Mouse (Mus musculus): Measurements from ENCODE around the gene Lpcat2. TPM values are rescaled to one million over a fixed set of nuclear protein-coding genes. Genes with fewer than 3 reads are reported as not detected.

The Lpcat2 gene
- total and polyA plus RNA-seq, 3 experiments, result 5.2 to 7.5 TPM; not detected in 1

DNA sequence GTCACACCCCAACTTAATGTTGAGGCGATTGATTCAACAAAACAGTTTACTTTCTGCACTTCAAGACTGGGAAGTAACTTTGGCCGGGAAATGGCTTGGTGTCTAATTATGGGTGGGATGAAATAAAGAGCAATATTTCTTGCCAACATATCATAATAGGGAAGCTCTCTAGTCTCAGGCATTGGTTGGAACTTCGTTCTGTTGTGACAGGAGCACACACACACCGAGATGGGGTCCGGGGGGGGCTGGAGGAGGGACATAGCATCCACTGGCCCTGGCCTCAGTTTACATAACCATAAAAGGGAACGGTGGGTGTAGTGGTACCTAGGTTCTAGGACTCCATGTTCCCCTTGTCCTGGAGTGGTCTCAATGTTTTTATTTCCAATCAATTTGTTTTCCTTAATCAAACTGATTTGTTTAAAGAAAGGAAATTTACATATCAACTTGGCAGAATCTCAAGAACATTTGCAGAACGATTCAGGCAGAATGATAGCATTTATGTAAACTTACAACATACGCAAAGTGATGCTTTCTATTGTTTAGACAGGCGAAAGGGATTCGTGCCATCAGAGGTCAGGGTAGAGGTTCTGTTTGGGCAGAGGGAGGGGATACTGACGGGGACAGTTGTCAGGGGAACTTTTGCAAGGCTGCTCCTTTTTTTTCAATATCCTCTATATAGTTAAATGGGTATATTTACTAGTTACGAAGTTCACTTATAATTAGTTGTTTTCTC, 95.7 kb downstream of the Lpcat2 start:
- H3K9ac ChIP-seq (ENCODE audit: control insufficient read depth, low read depth, low read length, poor library complexity, severe bottlenecking), result no peak overlapping the region
- no peaks in the 10 kb centered on the region for H3K4me1 ChIP-seq (ENCODE audit: control insufficient read depth in 1 of 2, insufficient read depth in 2 of 2, low read length in 2 of 2)
- H3K9me3 ChIP-seq (replicated peaks; ENCODE audit: insufficient read depth, low read length), result no peaks in the 10 kb centered on the region
- no peaks in the 10 kb centered on the region for H3K27me3 ChIP-seq (ENCODE audit: control insufficient read depth in 1 of 2, insufficient read depth in 2 of 2, low read length in 2 of 2)
- no peak overlapping the region for H3K4me3 ChIP-seq (ENCODE audit: control insufficient read depth in 1 of 2, insufficient read depth in 1 of 2, low read depth in 2 of 2, low read length in 2 of 2)
- TF ChIP-seq RCOR1 (IDR thresholded peaks at IDR 0.05; ENCODE audit: low read depth, low read length) (no peak), ELF1 (IDR thresholded peaks at IDR 0.05; ENCODE audit: low read depth, low read length) (no peak), ZMIZ1 (IDR thresholded peaks at IDR 0.05; ENCODE audit: low read depth, low read length) (no peak), ZKSCAN1 (IDR thresholded peaks at IDR 0.05; ENCODE audit: low read depth, low read length) (no peak), E2F4 (IDR thresholded peaks at IDR 0.05; ENCODE audit: borderline replicate concordance, low read depth, low read length) (no peak), SIN3A (IDR thresholded peaks at IDR 0.05; ENCODE audit: low read length) (no peak), BHLHE40 (IDR thresholded peaks at IDR 0.05; ENCODE audit: borderline replicate concordance, low read depth, low read length) (no peak), MEF2A (IDR thresholded peaks at IDR 0.05; ENCODE audit: extremely low read depth, insufficient replicate concordance, low read depth, low read length, poor library complexity, severe bottlenecking) (no peak), ETS1 (IDR thresholded peaks at IDR 0.05; ENCODE audit: low read depth, low read length) (no peak), MYB (IDR thresholded peaks at IDR 0.05; ENCODE audit: low read depth, low read length) (no peak)
- H3K27ac ChIP-seq (ENCODE audit: control insufficient read depth, low read depth, low read length), result no peak overlapping the region
- no peaks in the 10 kb centered on the region for H3K36me3 ChIP-seq (ENCODE audit: control insufficient read depth in 1 of 2, insufficient read depth in 2 of 2, low read length in 2 of 2)
- H3K79me2 ChIP-seq (ENCODE audit: control insufficient read depth, insufficient read depth, low read length, poor library complexity), result no peaks in the 10 kb centered on the region
- DNase-seq (ENCODE audit: low read depth, low spot score), result no peak

DNA sequence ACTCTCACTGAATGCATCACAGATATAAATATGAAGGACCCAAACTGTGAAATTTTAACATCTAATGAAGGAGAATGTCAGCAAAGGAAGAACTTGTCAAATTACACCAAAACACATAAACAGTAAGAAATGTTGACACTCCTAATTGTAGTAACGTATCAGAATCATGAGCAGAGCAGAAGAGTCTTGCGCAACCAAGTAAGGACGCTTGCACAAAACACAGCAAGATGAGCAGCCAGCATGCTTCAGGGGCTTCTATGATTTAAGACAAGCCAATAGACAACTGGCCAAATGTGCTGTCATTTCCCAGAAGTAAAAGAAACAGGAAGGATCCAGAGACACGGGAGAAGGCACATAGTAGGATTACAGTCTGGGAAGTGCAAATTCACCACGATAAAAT, 98.9 kb downstream of the Lpcat2 start:
- DNase-seq (ENCODE audit: low read depth, low spot score), result no peak
- H3K4me3 ChIP-seq (ENCODE audit: control insufficient read depth in 1 of 2, insufficient read depth in 1 of 2, low read depth in 2 of 2, low read length in 2 of 2), result no peak overlapping the region
- no peaks in the 10 kb centered on the region for H3K9me3 ChIP-seq (replicated peaks; ENCODE audit: insufficient read depth, low read length)

More for the DNA sequence above, 98.9 kb downstream of the Lpcat2 start:
- H3K9ac ChIP-seq (ENCODE audit: control insufficient read depth, low read depth, low read length, poor library complexity, severe bottlenecking), result no peak overlapping the region
- H3K27me3 ChIP-seq (ENCODE audit: control insufficient read depth in 1 of 2, insufficient read depth in 2 of 2, low read length in 2 of 2), result no peaks in the 10 kb centered on the region
- H3K36me3 ChIP-seq (ENCODE audit: control insufficient read depth in 1 of 2, insufficient read depth in 2 of 2, low read length in 2 of 2), result no peaks in the 10 kb centered on the region
- no peak for TF ChIP-seq JUND (IDR thresholded peaks at IDR 0.05; ENCODE audit: low read depth, low read length)
- no peak for TF ChIP-seq ZC3H11A (IDR thresholded peaks at IDR 0.05; ENCODE audit: low read depth, low read length)
- no peak for TF ChIP-seq MYB (IDR thresholded peaks at IDR 0.05; ENCODE audit: low read depth, low read length)
- TF ChIP-seq POLR2AphosphoS5 (IDR thresholded peaks at IDR 0.05; ENCODE audit: borderline replicate concordance, low read depth, low read length), result no peak
- TF ChIP-seq E2F4 (IDR thresholded peaks at IDR 0.05; ENCODE audit: borderline replicate concordance, low read depth, low read length), result no peak
- no peak for TF ChIP-seq MEF2A (IDR thresholded peaks at IDR 0.05; ENCODE audit: extremely low read depth, insufficient replicate concordance, low read depth, low read length, poor library complexity, severe bottlenecking)
- no peak for TF ChIP-seq POLR2AphosphoS2 (IDR thresholded peaks at IDR 0.05; ENCODE audit: low read length)
- no peak for TF ChIP-seq TCF12 (IDR thresholded peaks at IDR 0.05; ENCODE audit: low read depth, low read length)
- no peak for TF ChIP-seq MAFK (IDR thresholded peaks at IDR 0.05; ENCODE audit: borderline replicate concordance, low read depth, low read length)
- no peak for TF ChIP-seq NELFE (IDR thresholded peaks at IDR 0.05; ENCODE audit: low read depth, low read length)
- no peak for TF ChIP-seq ZNF384 (IDR thresholded peaks at IDR 0.05; ENCODE audit: low read depth, low read length)
- TF ChIP-seq ETS1 (IDR thresholded peaks at IDR 0.05; ENCODE audit: low read depth, low read length), result no peak
- no peak for TF ChIP-seq CHD2 (IDR thresholded peaks at IDR 0.05; ENCODE audit: low read length)
- no peak for TF ChIP-seq CTCF (IDR thresholded peaks at IDR 0.05 in 2 of 3, conservative IDR thresholded peaks at IDR 0.05 in 1 of 3; ENCODE audit: control insufficient read depth in 1 of 3, insufficient read depth in 1 of 3, low read depth in 2 of 3, low read length in 3 of 3, poor library complexity in 1 of 3, severe bottlenecking in 1 of 3)
- H3K4me1 ChIP-seq (ENCODE audit: control insufficient read depth in 1 of 2, insufficient read depth in 2 of 2, low read length in 2 of 2), result no peaks in the 10 kb centered on the region
- no peaks in the 10 kb centered on the region for H3K79me2 ChIP-seq (ENCODE audit: control insufficient read depth, insufficient read depth, low read length, poor library complexity)
- H3K27ac ChIP-seq (ENCODE audit: control insufficient read depth, low read depth, low read length), result no peak overlapping the region

All from MEL (cell line).